Mouse (Mus musculus) gastrocnemius, postnatal 36 days (tissue): ENCODE measurements around the gene Gpr27. TPM values are rescaled to one million over a fixed set of nuclear protein-coding genes. Genes with fewer than 3 reads are reported as not detected.

Source experiments
- DNase-seq, 2 experiments: peaks; one replicate each; pipeline ENCODE4 v3.0.0; 2022
- intact Hi-C: fragments of 180-260 bp; cut with DNase I; formaldehyde crosslinking; loops from one replicate; pipeline ENCODE4 v1.15.1; 2025
- total RNA-seq, 2 experiments: library from RNA; stranded (reverse); gene quantifications; 2 replicates each; pipeline ENCODE4 v1.2.3; 2021

Gpr27 gene
- total RNA-seq, 2 experiments from 2014 or later, result 0.66 to 0.96 TPM

DNA sequence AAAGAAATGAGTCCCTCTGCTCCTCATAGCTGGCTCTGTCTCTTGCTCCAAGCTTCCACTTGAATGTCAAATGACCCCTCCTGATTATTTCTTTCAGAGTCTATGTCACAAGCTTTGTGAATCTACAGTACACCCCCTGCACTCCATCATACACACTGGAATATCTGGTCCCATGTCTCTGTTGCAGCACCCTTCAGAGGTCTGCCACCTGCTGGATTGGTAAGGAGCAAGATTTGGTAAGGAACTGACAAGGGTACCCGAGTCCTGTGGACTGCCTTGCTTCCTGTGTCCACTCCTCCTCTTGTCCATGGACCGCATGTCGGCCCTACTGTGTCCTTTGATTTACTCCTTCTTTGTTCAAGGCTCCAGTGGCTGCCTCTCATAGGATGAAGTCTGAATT is 20.7 kb upstream of the Gpr27 start:
- DNase-seq, result no peak
- intact Hi-C loops, result no loop called here

DNA sequence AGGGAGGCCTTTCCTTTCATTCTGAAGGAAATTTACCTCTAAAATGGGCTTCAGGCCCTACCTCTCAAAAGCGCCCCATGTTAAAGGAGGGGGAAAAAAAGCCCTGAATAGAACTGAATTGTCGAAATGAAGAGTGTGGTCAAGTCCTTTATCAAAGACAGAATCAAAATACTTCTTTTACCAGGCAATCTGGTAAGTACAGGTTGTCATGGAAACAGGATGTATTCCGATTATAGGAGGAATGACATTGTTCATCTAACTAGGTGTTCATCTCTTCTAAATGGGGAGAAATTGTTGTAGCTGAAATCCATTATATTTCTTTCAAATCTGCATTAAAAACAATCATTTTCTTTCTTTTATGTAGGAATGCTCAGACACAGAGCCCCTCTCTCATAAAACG is 18.0 kb upstream of the Gpr27 start:
- intact Hi-C loops, result no loop called here
- DNase-seq, result no peak

DNA sequence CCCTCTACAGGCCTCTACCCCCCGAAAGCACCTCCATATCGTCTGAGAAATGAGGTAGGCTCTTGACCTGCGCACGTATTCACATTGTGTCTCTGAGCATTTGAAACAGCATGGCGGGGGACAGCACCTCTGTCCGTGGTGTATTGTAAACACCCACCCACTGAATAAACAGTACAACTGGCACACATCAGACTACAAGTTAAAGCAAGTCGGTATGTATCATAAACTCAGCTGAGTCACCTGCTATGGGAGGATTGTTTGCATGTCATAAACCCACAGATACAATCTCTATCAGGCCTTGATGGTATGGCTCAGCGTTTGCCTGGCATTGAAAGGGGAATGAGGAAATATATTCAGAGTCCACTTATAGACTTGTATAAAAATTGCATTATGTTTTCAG is 15.2 kb upstream of the Gpr27 start:
- DNase-seq, result no peak
- intact Hi-C loops, result no loop called here

DNA sequence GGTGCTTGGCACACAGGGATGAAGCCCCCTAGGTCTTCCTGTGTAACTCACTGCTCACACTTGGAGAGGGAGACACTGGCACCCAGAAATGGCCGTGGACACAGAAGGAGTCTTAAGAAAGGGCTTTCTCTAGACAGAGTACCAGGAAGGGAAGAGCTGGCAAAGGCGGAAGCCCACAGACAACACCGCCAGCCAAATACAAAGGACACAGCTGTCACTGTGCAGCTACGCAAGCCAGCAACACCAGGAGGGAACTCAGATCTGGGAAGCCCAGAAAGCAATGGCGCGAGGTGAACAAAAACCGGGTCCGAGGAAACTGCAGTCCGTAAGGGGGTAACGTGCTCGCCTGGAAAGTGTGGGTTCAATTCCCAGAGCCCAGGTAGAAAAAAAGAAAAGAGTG is 14.4 kb upstream of the Gpr27 start:
- intact Hi-C loops, result no loop called here

DNA sequence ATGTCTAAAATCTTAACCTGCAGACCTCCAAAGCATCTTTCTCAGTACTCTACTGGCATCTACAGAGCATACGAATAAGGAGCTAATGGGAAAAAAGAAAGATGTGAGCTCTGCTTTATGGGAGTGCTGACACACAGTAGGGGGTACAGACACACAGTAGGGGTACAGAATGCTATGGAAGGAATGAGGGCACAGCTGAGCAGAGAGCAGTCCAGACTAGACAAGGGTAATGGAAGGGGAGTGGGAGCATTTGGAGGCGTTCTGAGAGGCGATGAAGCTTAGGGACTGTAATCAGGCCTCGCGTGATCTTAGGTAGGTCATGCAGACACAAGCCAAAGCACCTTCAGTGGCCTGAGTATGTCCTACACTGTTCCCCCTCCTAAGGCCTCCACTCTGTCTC is 8.5 kb upstream of the Gpr27 start:
- intact Hi-C loops, result no loop called here
- no peak for DNase-seq

More for the DNA sequence above, 14.4 kb upstream of the Gpr27 start:
- no peak for DNase-seq

DNA sequence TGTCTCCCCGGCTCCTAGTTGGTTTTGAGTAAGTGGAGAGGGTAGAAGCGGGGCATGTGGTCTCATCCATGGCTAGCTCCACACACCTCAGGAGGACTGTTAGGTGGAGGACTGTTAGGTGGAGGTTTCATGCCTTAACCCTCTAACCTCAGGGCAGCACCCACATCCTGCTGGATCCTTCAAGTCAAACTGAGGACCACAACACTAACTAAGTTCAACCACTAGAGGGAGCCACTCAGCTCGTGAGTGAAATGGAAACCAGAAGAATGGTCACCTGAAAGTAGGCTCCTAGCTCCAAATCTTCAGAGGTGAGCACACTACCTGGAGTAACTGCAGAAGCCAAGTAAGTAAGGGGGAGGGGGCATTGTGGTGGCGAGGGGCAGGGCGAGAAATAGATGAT is 7.6 kb upstream of the Gpr27 start:
- no peak for DNase-seq
- intact Hi-C loops, result no loop called here

DNA sequence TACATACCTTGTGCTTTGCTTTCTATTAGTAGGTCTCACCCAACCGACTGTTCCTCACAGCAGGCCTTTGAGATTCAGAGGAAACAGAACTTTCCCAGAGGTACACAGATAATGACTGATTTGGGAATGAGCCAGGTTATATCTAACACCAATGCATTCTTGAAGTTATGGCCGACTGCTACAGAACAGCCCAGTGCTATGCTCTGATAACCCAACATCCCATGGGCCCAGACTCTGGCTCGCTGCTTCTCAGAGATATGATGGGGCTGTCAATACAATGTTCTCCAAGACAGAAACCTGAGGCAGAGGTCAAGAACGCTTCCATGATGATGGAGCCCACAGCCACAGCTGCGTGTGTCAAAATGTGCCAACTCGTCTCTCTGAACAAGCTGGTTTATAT is 4.0 kb upstream of the Gpr27 start:
- DNase-seq, result no peak
- intact Hi-C loops, result no loop called here

DNA sequence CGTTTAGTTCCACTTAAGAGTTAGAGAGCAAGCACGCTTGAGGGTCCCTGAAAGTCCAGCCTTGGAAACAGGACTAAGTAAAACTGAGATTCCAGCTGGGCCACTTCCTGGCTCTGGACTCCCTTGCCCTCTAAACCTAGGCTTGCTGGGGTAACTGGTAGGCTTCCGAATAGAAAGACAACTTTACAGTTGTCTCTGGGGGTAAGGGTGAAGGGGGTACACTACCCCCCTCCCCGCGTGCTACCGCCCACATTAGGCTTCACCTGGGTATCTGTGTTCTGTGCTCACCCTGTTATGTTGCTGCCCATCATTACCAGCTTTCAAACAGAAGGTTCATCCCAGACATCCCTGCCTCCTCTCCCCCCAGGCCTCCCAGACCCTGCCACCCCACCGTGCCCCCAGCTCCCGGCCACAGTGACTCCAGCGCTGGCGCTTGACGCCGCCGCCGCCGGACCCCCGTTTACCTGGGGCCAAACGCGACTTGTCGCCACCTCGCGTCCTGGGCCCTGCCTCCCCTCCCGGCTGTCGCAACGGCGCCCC is 743 bp upstream of the Gpr27 start:
- DNase-seq, result no peak

DNA sequence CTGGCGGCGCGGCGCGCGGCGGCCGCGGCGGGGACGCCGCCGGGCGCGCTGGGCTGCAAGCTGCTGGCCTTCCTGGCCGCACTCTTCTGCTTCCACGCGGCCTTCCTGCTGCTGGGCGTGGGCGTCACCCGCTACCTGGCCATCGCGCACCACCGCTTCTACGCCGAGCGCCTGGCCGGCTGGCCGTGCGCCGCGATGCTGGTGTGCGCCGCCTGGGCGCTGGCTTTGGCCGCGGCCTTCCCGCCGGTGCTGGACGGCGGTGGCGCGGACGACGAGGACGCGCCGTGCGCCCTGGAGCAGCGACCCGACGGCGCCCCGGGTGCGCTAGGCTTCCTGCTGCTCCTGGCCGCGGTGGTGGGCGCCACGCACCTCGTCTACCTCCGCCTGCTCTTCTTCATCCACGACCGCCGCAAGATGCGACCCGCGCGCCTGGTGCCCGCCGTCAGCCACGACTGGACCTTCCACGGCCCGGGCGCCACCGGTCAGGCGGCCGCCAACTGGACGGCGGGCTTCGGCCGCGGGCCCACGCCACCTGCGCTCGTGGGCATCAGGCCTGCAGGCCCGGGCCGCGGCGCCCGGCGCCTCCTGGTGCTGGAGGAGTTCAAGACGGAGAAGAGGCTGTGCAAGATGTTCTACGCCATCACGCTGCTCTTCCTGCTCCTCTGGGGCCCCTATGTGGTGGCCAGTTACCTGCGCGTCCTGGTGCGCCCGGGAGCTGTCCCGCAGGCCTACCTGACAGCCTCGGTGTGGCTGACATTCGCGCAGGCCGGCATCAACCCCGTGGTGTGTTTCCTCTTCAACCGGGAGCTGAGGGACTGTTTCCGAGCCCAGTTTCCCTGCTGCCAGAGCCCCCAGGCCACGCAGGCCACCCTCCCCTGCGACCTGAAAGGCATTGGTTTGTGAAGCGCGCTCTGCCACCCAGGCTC is 700 bp downstream of the Gpr27 start:
- DNase-seq, result no peak

More for the DNA sequence above, 743 bp upstream of the Gpr27 start:
- intact Hi-C loops, result no loop called here

DNA sequence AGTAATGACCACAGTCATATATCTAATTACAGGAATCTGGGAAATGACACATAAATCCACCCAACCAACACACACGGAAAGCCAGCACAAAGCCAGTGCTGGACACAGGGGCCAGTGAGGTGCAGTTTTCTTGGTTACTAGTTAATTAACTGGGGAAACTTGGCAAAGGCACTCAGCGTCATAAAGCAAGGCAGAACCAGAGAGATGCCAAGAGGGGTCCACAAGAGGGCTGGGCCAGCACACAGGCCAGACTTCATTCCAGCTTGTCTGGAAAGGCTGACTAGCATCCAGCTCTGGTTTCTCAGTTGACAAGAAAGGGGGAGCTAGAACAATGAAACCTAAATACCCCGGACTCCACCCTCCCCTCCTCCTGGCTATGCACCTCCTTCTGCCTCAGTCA is 8.0 kb downstream of the Gpr27 start:
- intact Hi-C loops, result no loop called here
- DNase-seq, result no peak

More for the DNA sequence above, 700 bp downstream of the Gpr27 start:
- intact Hi-C loops, result no loop called here

DNA sequence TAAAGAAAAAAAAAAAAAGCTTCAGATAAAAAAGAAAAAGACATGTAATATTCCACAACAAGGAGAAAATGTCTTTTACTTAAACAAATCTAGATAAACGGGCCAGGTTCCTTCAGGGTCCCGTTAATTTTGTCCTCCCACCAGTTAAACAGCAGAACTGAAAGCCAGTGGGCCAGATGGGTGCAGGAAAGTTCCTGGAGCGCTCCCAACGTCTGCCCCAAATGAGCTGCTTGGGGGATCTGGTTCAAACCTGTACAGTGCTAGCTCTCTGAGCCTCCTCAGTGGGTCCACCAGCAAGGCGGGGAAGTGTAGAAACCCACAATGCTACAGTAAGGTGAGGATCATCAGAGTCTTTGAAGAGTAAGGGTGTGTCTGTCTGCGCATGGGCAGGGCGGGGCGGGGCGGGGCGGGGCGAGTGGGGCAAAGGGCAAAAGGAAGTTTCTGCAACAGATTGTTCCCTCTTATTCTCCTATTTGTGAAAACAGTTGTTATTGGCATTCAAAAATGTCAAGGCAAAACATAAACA is 19.2 kb downstream of the Gpr27 start:
- no peak for DNase-seq
- intact Hi-C loops, result no loop called here

DNA sequence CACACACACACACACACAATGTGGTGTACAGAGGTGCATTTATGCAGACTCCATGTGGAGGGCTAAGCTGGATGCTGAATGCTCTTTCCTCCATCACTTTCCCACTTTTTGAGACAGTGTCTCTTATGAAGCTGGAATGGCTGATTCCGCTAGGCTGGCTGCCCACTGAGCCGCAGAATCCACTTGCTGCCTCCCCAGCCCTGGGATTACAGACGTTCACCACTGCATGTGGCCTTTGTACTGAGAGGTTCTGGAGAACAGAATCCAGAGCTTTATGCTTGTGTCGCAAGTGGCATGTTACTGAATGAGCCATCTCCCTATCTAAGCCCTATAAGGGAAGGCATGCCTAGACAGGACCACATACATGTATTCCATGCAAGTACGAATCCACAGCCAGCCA is 20.8 kb downstream of the Gpr27 start:
- DNase-seq, result no peak
- intact Hi-C loops, result no loop called here

DNA sequence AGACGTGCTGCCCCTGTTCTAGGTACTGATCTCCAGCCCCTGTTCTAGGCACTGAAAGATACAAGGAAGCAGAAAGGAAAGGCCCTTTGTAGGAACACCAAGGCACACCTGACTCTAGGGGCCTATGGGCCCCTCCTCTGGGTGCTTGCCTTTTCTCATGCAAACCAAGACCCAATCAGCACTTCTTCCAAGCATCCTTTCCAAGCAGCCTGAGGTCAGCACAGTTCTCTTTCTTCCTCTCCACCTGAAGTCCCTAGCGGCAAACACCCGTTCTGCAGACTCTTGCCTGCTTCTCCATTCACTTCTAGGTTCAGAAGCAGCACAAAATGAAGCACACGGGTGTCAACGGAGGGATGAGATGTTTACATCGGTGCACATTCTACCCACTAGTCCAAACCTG is 22.7 kb downstream of the Gpr27 start:
- intact Hi-C loops, result no loop called here
- DNase-seq, result no peak

DNA sequence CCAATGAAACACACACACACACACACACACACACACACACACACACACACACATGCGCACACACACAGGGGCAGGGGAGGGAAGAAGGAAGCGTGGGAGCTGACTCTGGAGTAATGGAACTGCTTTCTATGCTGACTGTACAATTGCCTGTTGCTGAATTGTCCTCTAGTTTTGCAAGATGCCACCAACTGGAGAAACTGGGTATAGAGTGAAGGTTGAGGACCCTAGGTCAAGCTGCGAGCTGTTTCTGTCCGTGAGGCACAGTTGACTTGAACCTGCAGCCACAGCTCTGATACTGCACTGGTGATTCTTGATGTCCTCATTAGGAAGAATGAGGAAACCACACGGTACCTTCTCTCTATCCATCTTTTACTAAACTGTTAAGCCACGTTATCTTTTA is 23.4 kb downstream of the Gpr27 start:
- no peak for DNase-seq
- intact Hi-C loops, result no loop called here

DNA sequence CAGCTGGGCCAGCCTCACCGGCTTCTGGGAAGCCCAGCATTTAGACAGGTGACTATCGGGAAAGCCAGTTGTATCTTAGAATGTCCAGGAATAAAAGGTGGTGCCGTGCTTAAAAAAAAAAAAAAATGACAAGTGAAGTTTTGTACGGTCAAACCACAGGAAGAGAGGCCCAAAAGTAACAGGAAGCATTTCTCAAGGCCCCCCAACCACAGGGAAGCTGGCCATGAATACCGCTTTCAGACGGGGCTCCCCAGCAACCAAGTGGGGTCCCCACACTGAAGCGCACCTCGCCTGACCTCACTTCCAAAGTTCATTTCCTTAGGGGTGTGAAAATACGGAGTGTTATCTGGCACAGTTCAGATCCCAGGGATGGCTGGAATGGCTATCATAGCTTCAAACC is 28.6 kb downstream of the Gpr27 start:
- intact Hi-C loops, result no loop called here
- DNase-seq, result no peak

DNA sequence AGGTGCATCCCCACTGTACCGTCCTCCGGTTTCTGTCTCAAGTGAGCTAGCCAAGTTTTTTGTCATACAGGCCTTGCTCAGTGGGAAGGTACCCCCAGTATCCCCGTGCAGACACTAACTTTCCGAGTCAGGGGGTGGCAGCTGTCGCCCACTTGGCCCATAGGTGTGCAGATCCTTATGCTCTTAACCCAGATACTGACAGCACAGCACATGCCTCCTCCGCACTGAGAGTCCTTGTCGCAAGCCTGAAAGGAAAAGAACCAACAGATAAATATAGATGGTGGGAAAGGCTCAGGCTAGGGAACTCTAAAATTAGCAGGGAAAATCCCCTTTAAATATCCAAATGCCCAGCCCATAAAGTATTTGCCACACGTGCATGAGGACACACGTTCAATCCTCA is 29.9 kb downstream of the Gpr27 start:
- intact Hi-C loops, result no loop called here
- no peak for DNase-seq

DNA sequence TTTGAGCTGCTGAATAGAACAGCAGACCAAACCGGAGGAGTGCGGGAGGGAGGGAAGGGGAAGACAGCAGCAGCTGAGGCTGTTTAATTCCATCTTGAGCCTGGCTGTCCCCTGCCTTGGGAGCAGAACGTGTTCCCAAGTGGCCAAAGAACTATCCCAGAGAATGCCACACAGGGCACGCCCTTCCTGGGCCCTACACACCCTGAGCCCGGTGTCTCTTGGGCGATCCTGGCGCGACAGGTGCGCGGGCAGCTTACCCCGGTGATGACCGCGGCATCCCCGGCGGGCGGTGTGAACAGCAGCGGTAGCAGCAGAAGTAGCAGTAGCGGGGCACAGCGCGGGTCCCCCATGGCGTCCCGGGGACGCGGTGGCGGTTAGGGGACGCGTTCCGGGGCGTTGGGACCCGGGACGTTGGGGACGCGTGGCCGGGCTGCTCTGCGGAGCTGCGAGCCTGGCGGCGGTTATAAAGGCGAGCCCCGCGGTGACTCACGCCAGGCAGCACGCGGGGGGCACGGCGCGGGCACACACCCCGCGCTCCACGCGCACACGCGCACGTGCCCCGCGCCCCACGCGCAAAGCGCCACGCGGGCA is 33.6 kb downstream of the Gpr27 start, which contains the start of gene Prok2:
TSS of gene Prok2 (minus strand) at position 422 of the 591 bp plus-strand sequence.
- intact Hi-C loops, result no loop called here
- no peak for DNase-seq

DNA sequence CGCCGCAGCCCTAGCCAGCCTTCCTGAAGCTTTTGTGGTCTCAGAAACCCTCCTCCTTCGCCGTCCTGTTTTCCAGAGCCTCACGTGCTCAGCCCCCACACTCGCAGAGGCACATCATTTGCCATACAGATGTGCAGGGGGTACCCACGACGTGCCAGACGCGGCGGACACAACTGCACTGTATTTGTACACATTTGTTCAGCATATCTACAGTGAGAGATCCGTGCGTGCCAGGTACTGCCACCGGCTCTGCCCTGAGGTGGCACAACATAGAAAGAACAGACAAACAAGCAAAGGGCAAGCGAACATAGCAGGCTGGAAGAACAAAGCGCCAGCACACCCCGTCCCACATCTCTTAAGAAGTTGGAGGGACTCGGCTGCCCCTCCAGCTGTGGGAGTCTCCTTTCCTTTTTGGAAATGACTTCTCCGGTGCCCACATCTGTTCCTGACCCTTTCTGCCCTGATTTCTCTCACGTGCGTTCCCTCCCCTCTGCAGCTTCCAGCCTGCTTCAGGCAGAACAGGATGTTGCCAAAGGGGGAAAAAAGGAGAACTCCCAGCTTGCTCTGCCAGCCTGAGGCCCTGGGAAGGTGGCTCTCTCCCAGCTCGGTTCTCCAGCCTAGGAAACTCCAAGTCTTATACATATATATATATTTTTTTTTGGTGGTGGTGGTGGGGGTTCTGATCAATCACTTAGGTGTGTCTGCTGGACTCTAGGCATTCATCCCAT is 34.3 kb downstream of the Gpr27 start:
- intact Hi-C loops, result no loop called here
- DNase-seq, result no peak

DNA sequence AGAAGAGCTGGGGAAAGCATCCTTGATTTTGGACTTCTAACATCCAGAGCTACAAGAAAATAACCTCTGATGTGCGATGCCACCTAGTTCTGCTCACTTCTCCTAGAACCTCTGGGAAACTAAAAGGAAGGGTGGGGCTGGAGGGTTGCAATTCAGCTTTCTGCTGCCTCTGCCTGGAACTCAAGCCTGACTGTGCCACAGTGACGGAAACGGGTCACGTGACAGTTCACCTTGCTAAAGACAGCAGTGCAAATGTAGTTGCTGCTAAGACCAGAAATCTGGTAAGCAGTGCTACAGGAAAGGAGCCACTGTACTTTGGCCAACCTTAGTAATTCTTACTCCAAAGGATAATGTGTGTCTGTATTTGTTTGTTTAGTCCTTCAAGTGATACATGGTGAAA is 37.4 kb downstream of the Gpr27 start:
- intact Hi-C loops, result no loop called here

DNA sequence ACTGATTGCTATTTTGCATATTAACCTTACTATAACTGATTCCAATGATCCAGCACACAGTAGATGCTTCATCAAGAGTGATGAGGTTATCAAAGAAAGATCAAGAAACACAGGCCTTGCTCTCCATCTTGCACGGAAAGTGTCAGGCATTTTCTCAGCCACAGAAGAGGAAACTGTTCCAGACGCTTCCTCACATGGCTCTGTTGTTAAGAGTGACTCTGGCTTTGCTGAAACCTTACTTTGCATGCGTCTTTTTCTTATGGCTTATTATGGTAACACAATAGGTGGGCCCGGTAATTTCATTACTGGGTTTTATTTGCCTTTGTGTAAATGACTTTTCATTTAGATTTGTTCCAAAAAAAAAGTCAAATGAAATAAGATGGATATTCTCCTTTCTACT is 39.4 kb downstream of the Gpr27 start:
- no peak for DNase-seq
- intact Hi-C loops, result no loop called here

More for the DNA sequence above, 37.4 kb downstream of the Gpr27 start:
- no peak for DNase-seq

DNA sequence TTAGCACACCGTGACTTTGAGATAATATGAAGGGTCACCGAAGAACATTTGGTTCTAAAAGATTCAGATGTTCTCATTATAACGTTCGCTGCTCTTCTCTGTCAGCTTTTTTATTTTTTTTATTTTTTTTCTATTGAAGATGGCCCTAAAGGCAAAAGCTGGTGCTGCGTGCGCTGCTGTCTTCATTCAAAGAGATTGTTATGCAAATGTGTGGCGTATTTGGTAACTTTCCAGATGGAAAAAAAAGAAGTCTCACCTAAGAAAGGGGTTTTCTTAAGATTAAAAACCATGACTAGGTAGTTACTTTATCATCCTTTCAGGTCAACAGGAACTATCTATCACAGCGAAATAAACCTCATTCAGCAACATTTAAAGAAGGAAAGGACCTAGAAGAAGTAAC is 40.2 kb downstream of the Gpr27 start:
- intact Hi-C loops, result no loop called here
- no peak for DNase-seq
